Mouse (Mus musculus) embryo, embryonic 11.5 days (tissue): ENCODE data around the gene Olfr262.
"Not testable (repeated sequence)": the region's sequence is repeated elsewhere in the genome, so short reads cannot be mapped to it uniquely, and the experiment has no call there.

Source experiments
- DNase-seq: peaks from one replicate; pipeline ENCODE4 v3.0.0-alpha.2; 2012; ENCODE audit warnings: low read depth, low spot score

Olfr262 gene

DNA sequence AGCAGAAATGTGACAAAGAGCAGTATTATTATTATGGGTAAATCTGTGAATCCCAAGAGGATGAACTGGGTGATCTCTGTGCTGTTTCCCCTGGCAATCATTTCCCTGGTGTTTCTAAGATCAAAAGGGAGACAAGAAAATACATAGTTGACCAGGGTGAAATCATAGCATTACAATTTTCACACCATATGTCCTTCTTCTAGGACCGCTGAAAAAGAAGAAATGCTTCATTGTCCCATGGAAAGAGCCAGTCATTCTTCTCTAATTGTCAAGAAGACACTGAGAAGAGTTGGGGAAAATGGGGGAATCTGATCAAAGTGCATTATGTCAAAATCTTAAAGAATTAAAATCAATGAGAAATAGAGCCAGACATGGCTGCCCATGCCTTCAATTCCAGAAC, at the start of gene Olfr262:
Gene Olfr262 (minus strand): TSS at position 101 of the 400 bp plus-strand sequence.
- DNase-seq = no peak

DNA sequence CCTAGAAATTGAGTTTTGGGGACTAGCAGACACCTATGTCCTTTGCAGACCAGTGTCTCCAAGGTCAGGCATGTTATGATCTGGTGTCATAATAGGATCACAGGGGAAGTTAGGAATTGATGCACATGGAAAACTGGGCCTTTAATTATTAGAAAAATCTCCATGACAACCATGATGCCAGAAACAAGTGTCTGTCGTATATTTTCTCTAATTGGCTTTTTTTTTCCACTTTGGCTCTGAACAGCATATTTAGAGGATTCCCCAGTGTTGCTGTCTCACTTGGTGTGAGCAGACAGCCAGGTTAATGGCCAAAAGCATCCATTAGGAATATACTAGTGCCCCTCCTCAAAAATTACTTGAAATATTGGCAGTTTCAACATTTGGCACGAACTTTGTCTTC, 38.1 kb upstream of the Olfr262 start, which contains the start of gene Olfr1434:
Gene Olfr1434 (plus strand): TSS at position 301 of the 400 bp plus-strand sequence.
- DNase-seq = no peak

DNA sequence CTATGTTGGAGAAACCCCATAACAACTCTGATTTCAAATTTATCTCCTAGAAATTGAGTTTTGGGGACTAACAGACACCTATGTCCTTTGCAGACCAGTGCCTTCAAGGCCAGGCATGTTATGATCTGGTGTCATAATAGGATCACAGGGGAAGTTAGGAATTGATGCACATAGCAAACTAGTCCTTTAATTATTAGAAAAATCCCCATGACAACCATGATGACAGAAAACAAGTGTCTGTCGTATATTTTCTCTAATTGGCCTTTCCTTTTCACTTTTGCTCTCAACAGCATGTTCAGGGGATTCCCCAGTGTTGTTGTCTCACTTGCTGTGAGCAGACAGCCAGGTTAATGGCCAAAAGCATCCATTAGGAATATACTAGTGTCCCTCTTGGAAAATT, 19.3 kb upstream of the Olfr262 start, which contains the start of gene Olfr235:
Gene Olfr235 (plus strand): TSS at position 301 of the 400 bp plus-strand sequence.
- DNase-seq = no peak

- not testable (repeated sequence) for DNase-seq
Observed at GRCm38 (mm10) chr19:12232496-12232895, 9.0 kb downstream of the Olfr262 start, which contains the start of gene Olfr1432. TSS of gene Olfr1432 (minus strand) at chr19:12232596.

DNA sequence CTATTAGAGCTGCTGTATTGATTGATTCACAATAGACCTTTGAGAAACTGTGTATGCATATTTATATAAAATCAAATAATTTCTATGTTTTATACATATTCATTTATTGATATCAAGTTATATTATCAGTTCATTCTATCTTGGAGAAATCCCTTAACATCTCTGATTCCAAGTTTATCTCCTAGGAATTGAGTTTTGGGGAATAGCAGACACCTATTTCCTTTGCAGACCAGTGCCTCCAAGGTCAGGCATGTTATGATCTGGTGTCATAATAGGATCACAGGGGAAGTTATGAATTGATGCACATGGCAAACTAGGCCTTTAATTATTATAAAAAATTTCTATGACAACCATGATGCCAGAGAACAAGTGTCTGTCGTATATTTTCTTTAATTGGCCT, 41.1 kb downstream of the Olfr262 start, which contains the start of gene Olfr1431:
Gene Olfr1431 (plus strand): TSS at position 301 of the 400 bp plus-strand sequence.
- DNase-seq = no peak

GRCm38 (mm10) chr19:12199076-12199475, 42.4 kb downstream of the Olfr262 start:
- DNase-seq = not testable (repeated sequence)
